Mouse (Mus musculus): Measurements from ENCODE around the gene Tlk2.

DNA sequence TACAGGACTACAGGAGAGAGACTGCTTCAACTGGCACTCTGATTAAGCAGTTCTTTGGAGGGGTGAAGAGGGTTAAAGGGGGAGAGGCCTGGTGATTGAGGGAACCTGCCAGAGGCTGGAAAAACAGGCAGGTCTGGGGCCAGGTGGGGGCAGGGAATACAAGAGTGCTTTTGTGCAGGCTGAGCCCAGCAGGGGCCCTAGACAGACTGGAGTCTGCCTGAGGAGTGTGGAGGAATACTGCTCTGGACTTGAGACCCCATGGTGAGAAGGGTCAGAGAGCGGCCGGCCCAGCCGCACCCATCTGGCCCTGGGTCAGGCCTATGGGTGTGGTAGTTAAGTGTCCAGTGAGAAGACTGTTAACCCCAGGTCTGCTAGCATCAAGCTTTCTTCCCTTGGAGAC is 107.1 kb downstream of the Tlk2 start:
- TF ChIP-seq CTCF (IDR thresholded peaks at IDR 0.05) (no peak), EP300 (IDR thresholded peaks at IDR 0.05) (no peak)
